Mouse (Mus musculus) heart, adult 8-10 months (tissue): Measurements from ENCODE around the gene Sstr2. TPM values are rescaled to one million over a fixed set of nuclear protein-coding genes. Genes with fewer than 3 reads are reported as not detected.
"Not testable (repeated sequence)": the region's sequence is repeated elsewhere in the genome, so short reads cannot be mapped to it uniquely, and the experiment has no call there.

Experiments
- DNase-seq: peaks from one replicate; pipeline ENCODE4 v3.0.0; 2022; ENCODE audit warnings: low spot score
- total RNA-seq, 4 experiments: library from RNA; stranded (reverse); gene quantifications; 2 replicates each; pipeline ENCODE4 v1.2.4; 2022

Sstr2 gene
- total RNA-seq, 4 experiments from 2014 or later = not detected

GRCm38 (mm10) chr11:113656511-113656932 is 37.4 kb downstream of the Sstr2 start:
- DNase-seq = no peak

- DNase-seq = no peak
These were observed 38.1 kb downstream of the Sstr2 start for GRCm38 (mm10) chr11:113657221-113657620.

- no peak for DNase-seq
These were observed 39.2 kb downstream of the Sstr2 start for GRCm38 (mm10) chr11:113658319-113658718.

GRCm38 (mm10) chr11:113658763-113659162 is 39.6 kb downstream of the Sstr2 start:
- no peak for DNase-seq

- DNase-seq = not testable (repeated sequence)
These were observed 41.1 kb downstream of the Sstr2 start for GRCm38 (mm10) chr11:113660213-113660612.

- DNase-seq = no peak
These were observed 41.8 kb downstream of the Sstr2 start for GRCm38 (mm10) chr11:113660940-113661339.

GRCm38 (mm10) chr11:113661835-113662351 is 42.8 kb downstream of the Sstr2 start:
- no peak for DNase-seq

GRCm38 (mm10) chr11:113664279-113664678 is 45.1 kb downstream of the Sstr2 start:
- no peak for DNase-seq

- no peak for DNase-seq
These were observed 47.1 kb downstream of the Sstr2 start for GRCm38 (mm10) chr11:113666205-113666604.

- no peak for DNase-seq
These were observed 47.5 kb downstream of the Sstr2 start for GRCm38 (mm10) chr11:113666648-113667047.

GRCm38 (mm10) chr11:113667122-113667521 is 48.0 kb downstream of the Sstr2 start:
- DNase-seq = no peak

GRCm38 (mm10) chr11:113667704-113668103 is 48.6 kb downstream of the Sstr2 start:
- no peak for DNase-seq

- no peak for DNase-seq
These were observed 49.7 kb downstream of the Sstr2 start for GRCm38 (mm10) chr11:113668857-113669256.

- DNase-seq = no peak
These were observed 50.6 kb downstream of the Sstr2 start for GRCm38 (mm10) chr11:113669711-113670110.

- no peak for DNase-seq
These were observed 54.5 kb downstream of the Sstr2 start for GRCm38 (mm10) chr11:113673614-113674013.

GRCm38 (mm10) chr11:113674595-113674994 is 55.5 kb downstream of the Sstr2 start:
- no peak for DNase-seq

Other genes with a start within 250 kb of the Sstr2 start
- 10 to 100 TPM; 21.0 to 26.0 (median 22.8) TPM for gene Cog1, start 29.8 kb downstream of the Sstr2 start, total RNA-seq
- gene Slc39a11, start 30.7 kb downstream of the Sstr2 start, total RNA-seq = 1 to 10 TPM; 2.8 to 4.4 (median 4.0) TPM
- 10 to 100 TPM; 15.0 to 16.7 (median 15.8) TPM for gene Fam104a, start 64.8 kb downstream of the Sstr2 start, total RNA-seq
- gene D11Wsu47e, start 65.1 kb downstream of the Sstr2 start, total RNA-seq = 1 to 10 TPM; 5.9 to 8.4 (median 6.8) TPM
- gene Cpsf4l, start 90.7 kb downstream of the Sstr2 start, total RNA-seq = not detected
- gene Cdc42ep4, start 132.5 kb downstream of the Sstr2 start, total RNA-seq = 10 to 100 TPM in 3 of 4 experiments, 1 to 10 TPM in 1; 9.7 to 16.5 (median 14.7) TPM